Mouse (Mus musculus): ENCODE measurements at regions not wholly inside any gene's neighbourhood (a gene's known extent, or its start where the extent isn't known, plus 50 kb on each side); places are given as distances from the start of the nearest gene placed in this dataset.
A peak's percentile ranks its signal among the peaks of the same experiment; 100 is the strongest.

DNA sequence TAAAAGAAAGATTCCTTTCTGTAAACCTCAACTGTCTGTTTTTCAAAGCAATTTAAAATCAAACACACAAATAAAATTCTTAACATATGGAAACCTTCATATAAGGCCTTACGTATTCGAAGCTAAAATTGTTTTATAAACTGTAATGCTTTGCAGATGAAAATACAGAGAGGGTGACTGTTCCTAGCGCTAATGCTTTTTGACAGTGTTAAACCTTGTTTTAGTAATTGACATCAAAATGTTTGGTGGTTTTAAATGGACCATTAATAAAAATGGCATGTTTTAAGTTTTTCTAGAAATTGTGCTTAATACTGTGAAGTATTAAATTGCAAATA, 194.9 kb downstream of the Tfec start:
- Histone ChIP-seq H3K27ac (replicated peaks; ENCODE audit: low read depth, low read length) (no peak overlapping the region), H3K9ac (replicated peaks; ENCODE audit: low read length) (no peak overlapping the region), H3K9me3 (replicated peaks; ENCODE audit: control insufficient read depth, low read length) (no peaks in the 10 kb centered on the region), H3K27me3 (ENCODE audit: control insufficient read depth, insufficient read depth, low read length) (no peaks in the 10 kb centered on the region), H3K4me3 (ENCODE audit: low read depth, low read length) (no peak overlapping the region), H3K4me2 (ENCODE audit: low read depth, low read length) (no peak overlapping the region), H3K4me1 (ENCODE audit: control insufficient read depth, insufficient read depth, low read length) (no peaks in the 10 kb centered on the region), H3K36me3 (replicated peaks; ENCODE audit: control insufficient read depth, insufficient read depth, low read depth, low read length) (no peaks in the 10 kb centered on the region)
- DNase-seq (ENCODE audit: low spot score) (no peak), ATAC-seq (replicated peaks; ENCODE audit: insufficient number of reproducible peaks, low FRiP score, low TSS enrichment, low read depth) (peak; percentile 52; the same call in 1 of the 2 replicates)
- WGBS, result 36% methylated on average over 3 of the region's 3 CpGs

DNA sequence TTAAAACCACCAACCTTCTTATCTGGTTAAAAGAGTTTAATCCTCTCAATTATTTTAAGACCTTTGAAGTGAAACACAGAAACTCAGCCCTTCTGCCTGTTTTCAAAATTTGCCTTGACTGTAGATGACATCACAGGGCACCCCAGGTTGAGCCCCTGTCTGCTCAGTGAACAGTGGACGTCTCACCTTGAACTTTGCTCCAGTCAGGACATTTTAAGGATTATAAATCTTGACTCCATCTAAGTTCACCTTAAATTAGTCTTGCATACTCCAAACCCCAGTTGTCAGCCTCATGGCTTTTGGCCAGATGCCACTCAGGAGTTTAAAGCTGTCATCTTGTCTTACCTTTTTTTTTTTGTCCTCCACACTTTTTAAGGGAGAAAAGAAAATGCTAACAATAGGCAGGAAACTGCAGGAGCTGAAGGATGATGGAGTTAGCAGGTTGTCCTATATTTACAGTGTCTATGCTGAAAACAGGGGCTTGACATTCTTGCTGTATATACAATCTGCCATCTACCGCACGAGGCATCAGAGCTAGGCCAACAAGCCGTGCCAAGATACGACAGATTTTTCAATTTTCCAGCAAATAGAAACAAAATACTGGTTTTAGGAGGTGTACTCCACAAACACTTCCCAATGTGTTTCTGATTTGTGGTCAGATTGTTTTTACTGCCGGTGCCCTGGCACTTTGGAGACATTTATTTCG, 195.4 kb downstream of the Tfec start:
- H3K4me2 ChIP-seq (ENCODE audit: low read depth, low read length), result no peak overlapping the region
- WGBS, result 33% methylated on average over 7 of the region's 7 CpGs
- no peaks in the 10 kb centered on the region for H3K9me3 ChIP-seq (replicated peaks; ENCODE audit: control insufficient read depth, low read length)
- H3K27me3 ChIP-seq (ENCODE audit: control insufficient read depth, insufficient read depth, low read length), result no peaks in the 10 kb centered on the region
- ATAC-seq (replicated peaks; ENCODE audit: insufficient number of reproducible peaks, low FRiP score, low TSS enrichment, low read depth) (peak; percentile 76; the same call in 1 of the 2 replicates), DNase-seq (ENCODE audit: low spot score) (peak; percentile 85)
- no peak overlapping the region for H3K27ac ChIP-seq (replicated peaks; ENCODE audit: low read depth, low read length)
- H3K9ac ChIP-seq (replicated peaks; ENCODE audit: low read length), result no peak overlapping the region
- no peak overlapping the region for H3K4me3 ChIP-seq (ENCODE audit: low read depth, low read length)
- H3K4me1 ChIP-seq (ENCODE audit: control insufficient read depth, insufficient read depth, low read length), result no peaks in the 10 kb centered on the region
- H3K36me3 ChIP-seq (replicated peaks; ENCODE audit: control insufficient read depth, insufficient read depth, low read depth, low read length), result no peaks in the 10 kb centered on the region

- H3K9ac ChIP-seq (replicated peaks; ENCODE audit: low read length), result no peak overlapping the region
- ATAC-seq (replicated peaks; ENCODE audit: insufficient number of reproducible peaks, low FRiP score, low TSS enrichment, low read depth) (no peak), DNase-seq (ENCODE audit: low spot score) (no peak)
- H3K4me3 ChIP-seq (ENCODE audit: low read depth, low read length), result no peak overlapping the region
- no peaks in the 10 kb centered on the region for H3K9me3 ChIP-seq (replicated peaks; ENCODE audit: control insufficient read depth, low read length)
- no peak overlapping the region for H3K4me2 ChIP-seq (ENCODE audit: low read depth, low read length)
- no peak overlapping the region for H3K27ac ChIP-seq (replicated peaks; ENCODE audit: low read depth, low read length)
- H3K36me3 ChIP-seq (replicated peaks; ENCODE audit: control insufficient read depth, insufficient read depth, low read depth, low read length), result no peaks in the 10 kb centered on the region
- no peaks in the 10 kb centered on the region for H3K27me3 ChIP-seq (ENCODE audit: control insufficient read depth, insufficient read depth, low read length)
- 61% methylated on average over 4 of the region's 4 CpGs for WGBS
- H3K4me1 ChIP-seq (ENCODE audit: control insufficient read depth, insufficient read depth, low read length), result no peaks in the 10 kb centered on the region
Measured at GRCm38 (mm10) chr6:16697285-16697684, 201.0 kb downstream of the Tfec start.

GRCm38 (mm10) chr6:16668004-16668403, 230.2 kb downstream of the Tfec start:
- 0% methylated on average over 2 of the region's 2 CpGs for WGBS
- DNase-seq (ENCODE audit: low spot score), result peak; percentile 61
- H3K9me3 ChIP-seq (replicated peaks; ENCODE audit: control insufficient read depth, low read length), result no peaks in the 10 kb centered on the region
- no peak overlapping the region for H3K4me2 ChIP-seq (ENCODE audit: low read depth, low read length)
- ATAC-seq (replicated peaks; ENCODE audit: insufficient number of reproducible peaks, low FRiP score, low TSS enrichment, low read depth), result 0 out of 2 replicates have a peak, but pooled peaks have one; percentile 59
- no peaks in the 10 kb centered on the region for H3K4me1 ChIP-seq (ENCODE audit: control insufficient read depth, insufficient read depth, low read length)
- H3K9ac ChIP-seq (replicated peaks; ENCODE audit: low read length), result no peak overlapping the region
- no peaks in the 10 kb centered on the region for H3K36me3 ChIP-seq (replicated peaks; ENCODE audit: control insufficient read depth, insufficient read depth, low read depth, low read length)
- H3K27ac ChIP-seq (replicated peaks; ENCODE audit: low read depth, low read length), result no peak overlapping the region
- H3K27me3 ChIP-seq (ENCODE audit: control insufficient read depth, insufficient read depth, low read length), result no peaks in the 10 kb centered on the region
- no peak overlapping the region for H3K4me3 ChIP-seq (ENCODE audit: low read depth, low read length)

- Histone ChIP-seq H3K4me3 (ENCODE audit: low read depth, low read length) (no peak overlapping the region), H3K4me1 (ENCODE audit: control insufficient read depth, insufficient read depth, low read length) (no peaks in the 10 kb centered on the region), H3K27me3 (ENCODE audit: control insufficient read depth, insufficient read depth, low read length) (no peaks in the 10 kb centered on the region), H3K27ac (replicated peaks; ENCODE audit: low read depth, low read length) (no peak overlapping the region), H3K4me2 (ENCODE audit: low read depth, low read length) (no peak overlapping the region), H3K9me3 (replicated peaks; ENCODE audit: control insufficient read depth, low read length) (no peaks in the 10 kb centered on the region), H3K36me3 (replicated peaks; ENCODE audit: control insufficient read depth, insufficient read depth, low read depth, low read length) (no peaks in the 10 kb centered on the region), H3K9ac (replicated peaks; ENCODE audit: low read length) (no peak overlapping the region)
- DNase-seq (ENCODE audit: low spot score), result peak; percentile 11
- ATAC-seq (replicated peaks; ENCODE audit: insufficient number of reproducible peaks, low FRiP score, low TSS enrichment, low read depth), result no peak
- WGBS, result 50% methylated on average over 6 of the region's 6 CpGs
Measured at GRCm38 (mm10) chr6:16667241-16667640, 231.0 kb downstream of the Tfec start.

DNA sequence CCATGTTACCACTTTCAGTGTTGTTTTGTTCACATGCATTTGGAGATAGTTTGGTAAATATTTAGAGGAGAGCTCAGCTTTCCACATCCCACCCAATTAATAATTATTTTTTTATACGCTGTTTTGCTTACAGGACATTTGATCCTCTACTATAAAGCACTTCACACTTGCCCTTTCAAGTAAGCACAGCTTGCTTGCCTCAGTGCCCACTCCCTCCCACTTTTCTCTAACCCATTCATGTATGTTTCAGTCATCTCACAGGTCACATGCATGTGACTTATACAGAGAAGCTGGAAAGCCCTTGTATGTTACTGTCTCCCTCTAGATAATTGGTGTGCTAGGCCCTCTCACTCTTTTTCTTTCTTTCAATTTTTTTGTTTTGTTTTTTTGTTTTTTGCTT, 252.0 kb downstream of the Tfec start:
- DNase-seq (ENCODE audit: low spot score), result no peak
- no peaks in the 10 kb centered on the region for H3K36me3 ChIP-seq (replicated peaks; ENCODE audit: control insufficient read depth, insufficient read depth, low read depth, low read length)
- 97% methylated on average over 1 of the region's 1 CpGs for WGBS
- H3K27me3 ChIP-seq (ENCODE audit: control insufficient read depth, insufficient read depth, low read length), result no peaks in the 10 kb centered on the region
- H3K9ac ChIP-seq (replicated peaks; ENCODE audit: low read length), result no peak overlapping the region
- no peak for ATAC-seq (replicated peaks; ENCODE audit: insufficient number of reproducible peaks, low FRiP score, low TSS enrichment, low read depth)
- no peak overlapping the region for H3K4me3 ChIP-seq (ENCODE audit: low read depth, low read length)
- H3K4me1 ChIP-seq (ENCODE audit: control insufficient read depth, insufficient read depth, low read length), result no peaks in the 10 kb centered on the region
- no peak overlapping the region for H3K4me2 ChIP-seq (ENCODE audit: low read depth, low read length)
- no peak overlapping the region for H3K27ac ChIP-seq (replicated peaks; ENCODE audit: low read depth, low read length)
- H3K9me3 ChIP-seq (replicated peaks; ENCODE audit: control insufficient read depth, low read length), result no peaks in the 10 kb centered on the region

- Histone ChIP-seq H3K4me3 (ENCODE audit: low read depth, low read length) (no peak overlapping the region), H3K4me2 (ENCODE audit: low read depth, low read length) (no peak overlapping the region), H3K27me3 (ENCODE audit: control insufficient read depth, insufficient read depth, low read length) (no peaks in the 10 kb centered on the region), H3K9ac (replicated peaks; ENCODE audit: low read length) (no peak overlapping the region), H3K36me3 (replicated peaks; ENCODE audit: control insufficient read depth, insufficient read depth, low read depth, low read length) (no peaks in the 10 kb centered on the region), H3K27ac (replicated peaks; ENCODE audit: low read depth, low read length) (no peak overlapping the region), H3K4me1 (ENCODE audit: control insufficient read depth, insufficient read depth, low read length) (no peaks in the 10 kb centered on the region), H3K9me3 (replicated peaks; ENCODE audit: control insufficient read depth, low read length) (no peaks in the 10 kb centered on the region)
- DNase-seq (ENCODE audit: low spot score), result peak; percentile 3
- no peak for ATAC-seq (replicated peaks; ENCODE audit: insufficient number of reproducible peaks, low FRiP score, low TSS enrichment, low read depth)
Measured at GRCm38 (mm10) chr6:16643519-16643918, 254.7 kb downstream of the Tfec start.

- no peaks in the 10 kb centered on the region for H3K9me3 ChIP-seq (replicated peaks; ENCODE audit: control insufficient read depth, low read length)
- H3K4me1 ChIP-seq (ENCODE audit: control insufficient read depth, insufficient read depth, low read length), result no peaks in the 10 kb centered on the region
- no peak overlapping the region for H3K4me3 ChIP-seq (ENCODE audit: low read depth, low read length)
- no peak for DNase-seq (ENCODE audit: low spot score)
- H3K36me3 ChIP-seq (replicated peaks; ENCODE audit: control insufficient read depth, insufficient read depth, low read depth, low read length), result no peaks in the 10 kb centered on the region
- H3K27ac ChIP-seq (replicated peaks; ENCODE audit: low read depth, low read length), result no peak overlapping the region
- H3K4me2 ChIP-seq (ENCODE audit: low read depth, low read length), result no peak overlapping the region
- no peak for ATAC-seq (replicated peaks; ENCODE audit: insufficient number of reproducible peaks, low FRiP score, low TSS enrichment, low read depth)
- H3K27me3 ChIP-seq (ENCODE audit: control insufficient read depth, insufficient read depth, low read length), result no peaks in the 10 kb centered on the region
- WGBS, result 77% methylated on average over 13 of the region's 13 CpGs
- no peak overlapping the region for H3K9ac ChIP-seq (replicated peaks; ENCODE audit: low read length)
Measured at GRCm38 (mm10) chr6:16636736-16637304, 261.4 kb downstream of the Tfec start.
